Comparison of ENCODE assay signal across 10 mouse cellular contexts in genomic region chr14:55747051-55747847, GRCm38 (mm10). TPM values are rescaled to one million over a fixed set of nuclear protein-coding genes. Genes with fewer than 3 reads are reported as not detected.
DNase-seq lines count a peak whose midpoint lies in the region; ATAC-seq and TF ChIP-seq lines count a peak whose summit lies in the region.
"Had no signal": no experiment of that assay in that cellular context is flagged by ENCODE, and none has a peak within 500 bp of the region (broad histone marks: within the 10 kb centered on the region; RNA-seq: fewer than 3 reads in every experiment).

No protein-coding gene starts in this region.

- 88% methylated on average over 10 of the region's 10 CpGs for WGBS in kidney, postnatal 0 days
- 89% methylated on average over 10 of the region's 10 CpGs for WGBS in hindbrain, postnatal 0 days
- WGBS in midbrain, embryonic 15.5 days, result 92% methylated on average over 10 of the region's 10 CpGs

- no peak overlapping the region for H3K4me3 ChIP-seq in kidney, postnatal 0 days (replicated peaks; ENCODE audit: low read depth, low read length)
- H3K4me3 ChIP-seq in hindbrain, postnatal 0 days (ENCODE audit: low read length), result no peak overlapping the region
- 0 out of 2 replicates have a peak overlapping the region, but pooled peaks have one; percentile 2 for H3K4me3 ChIP-seq in midbrain, embryonic 15.5 days

- H3K4me2 ChIP-seq in kidney, postnatal 0 days (ENCODE audit: low read length), result peak overlapping the region; percentile 88
- H3K4me2 ChIP-seq in hindbrain, postnatal 0 days (ENCODE audit: low read depth, low read length), result 0 out of 2 replicates have a peak overlapping the region, but pooled peaks have one; percentile 99
- H3K4me2 ChIP-seq in midbrain, embryonic 15.5 days, result peak overlapping the region; percentile 97

- peaks cover 24% of the 10 kb centered on the region for H3K36me3 ChIP-seq in kidney, postnatal 0 days (ENCODE audit: insufficient read depth, low read length)
- H3K36me3 ChIP-seq in hindbrain, postnatal 0 days (ENCODE audit: insufficient read depth, low read length), result peaks cover 21% of the 10 kb centered on the region
- H3K36me3 ChIP-seq in midbrain, embryonic 15.5 days (replicated peaks), result peaks cover 14% of the 10 kb centered on the region

- H3K27me3 ChIP-seq in kidney, postnatal 0 days (ENCODE audit: insufficient read depth, low read length), result no peaks in the 10 kb centered on the region
- no peaks in the 10 kb centered on the region for H3K27me3 ChIP-seq in hindbrain, postnatal 0 days (ENCODE audit: insufficient read depth, low read length)
- H3K27me3 ChIP-seq in midbrain, embryonic 15.5 days (replicated peaks), result no peaks in the 10 kb centered on the region

- ATAC-seq in kidney, postnatal 0 days (replicated peaks; ENCODE audit: low FRiP score, low read depth), result no peak
- ATAC-seq in hindbrain, postnatal 0 days, result no peak
- ATAC-seq in midbrain, embryonic 15.5 days (replicated peaks), result no peak
- ATAC-seq: inflammation-experienced regulatory T-cells, adult 6 months had no signal

- H3K4me1 ChIP-seq in kidney, postnatal 0 days (replicated peaks; ENCODE audit: insufficient read depth, low read length), result peaks cover 14% of the 10 kb centered on the region
- peaks cover 15% of the 10 kb centered on the region for H3K4me1 ChIP-seq in hindbrain, postnatal 0 days (ENCODE audit: insufficient read depth, low read length)
- peaks cover 34% of the 10 kb centered on the region for H3K4me1 ChIP-seq in midbrain, embryonic 15.5 days

- no peak overlapping the region for H3K9ac ChIP-seq in kidney, postnatal 0 days (ENCODE audit: low read depth, low read length)
- H3K9ac ChIP-seq in hindbrain, postnatal 0 days (replicated peaks; ENCODE audit: low read length), result no peak overlapping the region
- H3K9ac ChIP-seq in midbrain, embryonic 15.5 days, result no peak overlapping the region

- intact Hi-C loops in left cerebral cortex, postnatal 36 days (cut with DNase I), result no loop called here

- no peaks in the 10 kb centered on the region for H3K9me3 ChIP-seq in kidney, postnatal 0 days (replicated peaks; ENCODE audit: low read length)
- H3K9me3 ChIP-seq in hindbrain, postnatal 0 days (ENCODE audit: low read length), result no peaks in the 10 kb centered on the region
- H3K9me3 ChIP-seq in midbrain, embryonic 15.5 days, result no peaks in the 10 kb centered on the region

- no peak overlapping the region for H3K27ac ChIP-seq in kidney, postnatal 0 days
- H3K27ac ChIP-seq in hindbrain, postnatal 0 days, result no peak overlapping the region
- no peak overlapping the region for H3K27ac ChIP-seq in midbrain, embryonic 15.5 days

- no peak; the same call in 1 of the 2 replicates for TF ChIP-seq CTCF in kidney, postnatal 0 days (IDR thresholded peaks at IDR 0.05; ENCODE audit: low read depth)
- no peak for TF ChIP-seq CTCF in hindbrain, postnatal 0 days (IDR thresholded peaks at IDR 0.05; ENCODE audit: low read depth)

- no peak for DNase-seq in kidney, postnatal 0 days (ENCODE audit: low spot score)
- DNase-seq in kidney, adult 18-20 months, result no peak
- DNase-seq in R1 (ENCODE audit: low read depth, low spot score), result peak; percentile 40
- no peak for DNase-seq in hindbrain, postnatal 0 days (ENCODE audit: low spot score)
- DNase-seq in cerebellum, postnatal 25 days, result no peak
- DNase-seq in right cerebral cortex, adult 2 months (ENCODE audit: low spot score in 2 of 2), result no peak
- DNase-seq in left cerebral cortex, postnatal 36 days (ENCODE audit: low spot score in 2 of 2), result no peak
- DNase-seq: cerebellum, postnatal 14 days had no signal

RNA-seq across cellular contexts. Expression of gene Nop9, which starts 1.8 kb away (rescaled TPM):
- 26.2 and 26.5 TPM in 2 replicates for polyA plus RNA-seq in kidney, postnatal 0 days (2015; fragmentation: Nextera tagmentation; extraction: Ambion mirVana)
- 19.9 and 28.9 TPM in 2 replicates for total RNA-seq in hindbrain, postnatal 0 days (2014; rRNA removed)
- polyA plus RNA-seq in hindbrain, postnatal 0 days (2015; fragmentation: Nextera tagmentation; extraction: Ambion mirVana), result 23.0 and 23.5 TPM in 2 replicates
- 28.7 and 31.8 TPM in 2 replicates for polyA plus RNA-seq in midbrain, embryonic 15.5 days (2015; fragmentation: Nextera tagmentation; extraction: Ambion mirVana)
- total RNA-seq in left cerebral cortex, postnatal 36 days (2021), result 10 to 100 TPM; 10.5 to 12.5 TPM

RNA-seq across cellular contexts. Expression of gene Dhrs1, which starts 1.8 kb away (rescaled TPM):
- polyA plus RNA-seq in kidney, postnatal 0 days (2015; fragmentation: Nextera tagmentation; extraction: Ambion mirVana), result 122 and 127 TPM in 2 replicates
- total RNA-seq in hindbrain, postnatal 0 days (2014; rRNA removed), result 62.0 and 69.2 TPM in 2 replicates
- polyA plus RNA-seq in hindbrain, postnatal 0 days (2015; fragmentation: Nextera tagmentation; extraction: Ambion mirVana), result 86.0 and 88.3 TPM in 2 replicates
- polyA plus RNA-seq in midbrain, embryonic 15.5 days (2015; fragmentation: Nextera tagmentation; extraction: Ambion mirVana), result 61.6 and 68.7 TPM in 2 replicates
- 10 to 100 TPM; 78.5 to 83.9 TPM for total RNA-seq in left cerebral cortex, postnatal 36 days (2021)

RNA-seq across cellular contexts. Expression of gene Cideb, which starts 11.0 kb away (rescaled TPM):
- 50.0 and 51.0 TPM in 2 replicates for polyA plus RNA-seq in kidney, postnatal 0 days (2015; fragmentation: Nextera tagmentation; extraction: Ambion mirVana)
- total RNA-seq in hindbrain, postnatal 0 days (2014; rRNA removed), result 1.9 TPM in 1 of 2 replicates, not detected in the other
- polyA plus RNA-seq in hindbrain, postnatal 0 days (2015; fragmentation: Nextera tagmentation; extraction: Ambion mirVana), result 0.75 and 0.81 TPM in 2 replicates
- 0.25 and 0.66 TPM in 2 replicates for polyA plus RNA-seq in midbrain, embryonic 15.5 days (2015; fragmentation: Nextera tagmentation; extraction: Ambion mirVana)
- 1 to 10 TPM; 2.5 to 3.0 TPM for total RNA-seq in left cerebral cortex, postnatal 36 days (2021)
- polyA plus RNA-seq: inflammation-experienced regulatory T-cells, adult 6 months had no signal

RNA-seq across cellular contexts. Expression of gene Ltb4r2, which starts 14.0 kb away (rescaled TPM):
- 0.68 and 0.75 TPM in 2 replicates for polyA plus RNA-seq in kidney, postnatal 0 days (2015; fragmentation: Nextera tagmentation; extraction: Ambion mirVana)
- total RNA-seq in hindbrain, postnatal 0 days (2014; rRNA removed), result 0.16 and 0.32 TPM in 2 replicates
- 0.69 and 0.78 TPM in 2 replicates for polyA plus RNA-seq in hindbrain, postnatal 0 days (2015; fragmentation: Nextera tagmentation; extraction: Ambion mirVana)
- 0.67 and 0.70 TPM in 2 replicates for polyA plus RNA-seq in midbrain, embryonic 15.5 days (2015; fragmentation: Nextera tagmentation; extraction: Ambion mirVana)
- total RNA-seq in left cerebral cortex, postnatal 36 days (2021), result under 1 TPM; 0.20 to 0.67 TPM
- polyA plus RNA-seq: inflammation-experienced regulatory T-cells, adult 6 months had no signal

RNA-seq across cellular contexts. Expression of gene Ltb4r1, which starts 18.5 kb away (rescaled TPM):
- polyA plus RNA-seq in kidney, postnatal 0 days (2015; fragmentation: Nextera tagmentation; extraction: Ambion mirVana), result 0.47 and 0.71 TPM in 2 replicates
- total RNA-seq in hindbrain, postnatal 0 days (2014; rRNA removed), result 0.43 and 0.52 TPM in 2 replicates
- 0.64 and 0.71 TPM in 2 replicates for polyA plus RNA-seq in hindbrain, postnatal 0 days (2015; fragmentation: Nextera tagmentation; extraction: Ambion mirVana)
- 0.41 and 0.59 TPM in 2 replicates for polyA plus RNA-seq in midbrain, embryonic 15.5 days (2015; fragmentation: Nextera tagmentation; extraction: Ambion mirVana)
- under 1 TPM; 0.29 to 0.59 TPM for total RNA-seq in left cerebral cortex, postnatal 36 days (2021)

Comparison
In these comparisons a context has a peak if more than half of its experiments do, and no peak if none do; other contexts are left out.
1. RNA of gene Cideb, which starts 11.0 kb away (polyA plus RNA-seq): 50.0 to 51.0 TPM in kidney, postnatal 0 days; 0.75 to 0.81 TPM in hindbrain, postnatal 0 days and 0.25 to 0.66 TPM in midbrain, embryonic 15.5 days; every median in the first group is over 10 times any median in the second.
2. Peak in every context shown above with its lines, with median percentiles within 50 percentile points of each other: H3K4me2 ChIP-seq.